Mouse (Mus musculus) ES-E14 (cell line): ENCODE results near the gene Eya2.

Experiments used
- ZC3H11A ChIP-seq: IDR thresholded peaks from 2 replicates; pipeline ENCODE4 v1.6.1; 2012; ENCODE audit warnings: low read depth, mild to moderate bottlenecking, inconsistent platforms, low read length, borderline replicate concordance
- ZNF384 ChIP-seq: IDR thresholded peaks from 2 replicates; pipeline ENCODE4 v1.6.1; 2012; ENCODE audit warnings: low read depth, low read length, inconsistent platforms

- TF ChIP-seq ZNF384 (no peak), ZC3H11A (no peak)
These were observed 39.6 kb downstream of the Eya2 start for GRCm38 (mm10) chr2:165634481-165634880.
